11 mouse cellular contexts compared by ENCODE assay signal in genomic region chr9:61484391-61484790, GRCm38 (mm10).
DNase-seq lines count a peak whose midpoint lies in the region; ATAC-seq and TF ChIP-seq lines count a peak whose summit lies in the region.
"Had no signal": no experiment of that assay in that cellular context is flagged by ENCODE, and none has a peak within 500 bp of the region (broad histone marks: within the 10 kb centered on the region; RNA-seq: fewer than 3 reads in every experiment).

No protein-coding gene starts in this region.

- DNase-seq in gastrocnemius, postnatal 10 days: peak; percentile 22
- DNase-seq in gastrocnemius, postnatal 36 days: no peak
- DNase-seq in urinary bladder, postnatal 14 days (ENCODE audit: low spot score): peak; percentile 47
- no peak for DNase-seq in urinary bladder, postnatal 10 days (ENCODE audit: low spot score)
- peak; percentile 60 to 72 for DNase-seq in kidney, postnatal 4 days
- peak; percentile 64 for DNase-seq in thymus, postnatal 4 days
- DNase-seq in forebrain, embryonic 11.5 days (ENCODE audit: low spot score): no peak
- DNase-seq: cerebellum, postnatal 36 days had no signal

- H3K27me3 ChIP-seq in intestine, postnatal 0 days (replicated peaks; ENCODE audit: control insufficient read depth, insufficient read depth, low read length): 0 out of 2 replicates have a peak, but pooled peaks cover 3% of the 10 kb centered on the region
- H3K27me3 ChIP-seq in forebrain, embryonic 11.5 days (ENCODE audit: control insufficient read depth, insufficient read depth, low read length): no peaks in the 10 kb centered on the region; the same call in 1 of the 2 replicates

- H3K4me1 ChIP-seq in intestine, postnatal 0 days (replicated peaks; ENCODE audit: control insufficient read depth, insufficient read depth, low read length): no peaks in the 10 kb centered on the region
- no peaks in the 10 kb centered on the region for H3K4me1 ChIP-seq in forebrain, embryonic 11.5 days (replicated peaks; ENCODE audit: control insufficient read depth, insufficient read depth, low read length)
- H3K4me1 ChIP-seq: heart, embryonic 13.5 days; liver, embryonic 15.5 days had no signal

- no peaks in the 10 kb centered on the region for H3K9me3 ChIP-seq in intestine, postnatal 0 days (ENCODE audit: control insufficient read depth)
- no peaks in the 10 kb centered on the region for H3K9me3 ChIP-seq in forebrain, embryonic 11.5 days (ENCODE audit: control insufficient read depth, low read length)
- H3K9me3 ChIP-seq: heart, embryonic 13.5 days; liver, embryonic 15.5 days had no signal

- H3K4me2 ChIP-seq in intestine, postnatal 0 days (replicated peaks; ENCODE audit: low read depth): no peak overlapping the region
- no peak overlapping the region for H3K4me2 ChIP-seq in forebrain, embryonic 11.5 days (ENCODE audit: low read depth, low read length, severe bottlenecking)
- H3K4me2 ChIP-seq: heart, embryonic 13.5 days; liver, embryonic 15.5 days had no signal

- intact Hi-C loops in gastrocnemius, postnatal 36 days (cut with DNase I): no loop called here

- H3K9ac ChIP-seq in intestine, postnatal 0 days (ENCODE audit: low read depth, low read length): no peak overlapping the region
- H3K9ac ChIP-seq in forebrain, embryonic 11.5 days (ENCODE audit: low read length): no peak overlapping the region
- H3K9ac ChIP-seq: heart, embryonic 13.5 days; liver, embryonic 15.5 days had no signal

- no peak for TF ChIP-seq CTCF in intestine, postnatal 0 days (IDR thresholded peaks at IDR 0.05; ENCODE audit: low read depth)

- WGBS in intestine, postnatal 0 days: 25% methylated on average over 3 of the region's 3 CpGs
- WGBS in forebrain, embryonic 11.5 days: 24% methylated on average over 3 of the region's 3 CpGs

- no peak for ATAC-seq in intestine, postnatal 0 days
- no peak for ATAC-seq in forebrain, embryonic 11.5 days (replicated peaks; ENCODE audit: low FRiP score)

- H3K27ac ChIP-seq in intestine, postnatal 0 days (ENCODE audit: low read depth, low read length): no peak overlapping the region
- H3K27ac ChIP-seq in forebrain, embryonic 11.5 days (ENCODE audit: low read depth, low read length): no peak overlapping the region
- H3K27ac ChIP-seq: heart, embryonic 13.5 days; liver, embryonic 15.5 days had no signal

- no peaks in the 10 kb centered on the region for H3K36me3 ChIP-seq in intestine, postnatal 0 days (ENCODE audit: control insufficient read depth, insufficient read depth)
- H3K36me3 ChIP-seq in forebrain, embryonic 11.5 days (ENCODE audit: control insufficient read depth, insufficient read depth, low read length): no peaks in the 10 kb centered on the region
- H3K36me3 ChIP-seq: heart, embryonic 13.5 days; liver, embryonic 15.5 days had no signal

- H3K4me3 ChIP-seq in intestine, postnatal 0 days (ENCODE audit: low read depth, low read length): no peak overlapping the region
- H3K4me3 ChIP-seq in forebrain, embryonic 11.5 days (ENCODE audit: low read depth, low read length): no peak overlapping the region
- H3K4me3 ChIP-seq: heart, embryonic 13.5 days; liver, embryonic 15.5 days had no signal

Comparison
In these comparisons a context has a peak if more than half of its experiments do, and no peak if none do; other contexts are left out.
1. DNase-seq: peak in gastrocnemius, postnatal 10 days (single experiment), urinary bladder, postnatal 14 days (single experiment), kidney, postnatal 4 days (2 of 2) and thymus, postnatal 4 days (single experiment); none in gastrocnemius, postnatal 36 days (0 of 2), urinary bladder, postnatal 10 days (single experiment) and forebrain, embryonic 11.5 days (single experiment).